Mouse (Mus musculus) layer of hippocampus, adult 9-10 months (tissue): ENCODE results near the gene Pea15a.

Experiments
- DNase-seq: peaks from one replicate; pipeline ENCODE4 v3.0.0; 2022; ENCODE audit warnings: low spot score

Gene Pea15a

DNA sequence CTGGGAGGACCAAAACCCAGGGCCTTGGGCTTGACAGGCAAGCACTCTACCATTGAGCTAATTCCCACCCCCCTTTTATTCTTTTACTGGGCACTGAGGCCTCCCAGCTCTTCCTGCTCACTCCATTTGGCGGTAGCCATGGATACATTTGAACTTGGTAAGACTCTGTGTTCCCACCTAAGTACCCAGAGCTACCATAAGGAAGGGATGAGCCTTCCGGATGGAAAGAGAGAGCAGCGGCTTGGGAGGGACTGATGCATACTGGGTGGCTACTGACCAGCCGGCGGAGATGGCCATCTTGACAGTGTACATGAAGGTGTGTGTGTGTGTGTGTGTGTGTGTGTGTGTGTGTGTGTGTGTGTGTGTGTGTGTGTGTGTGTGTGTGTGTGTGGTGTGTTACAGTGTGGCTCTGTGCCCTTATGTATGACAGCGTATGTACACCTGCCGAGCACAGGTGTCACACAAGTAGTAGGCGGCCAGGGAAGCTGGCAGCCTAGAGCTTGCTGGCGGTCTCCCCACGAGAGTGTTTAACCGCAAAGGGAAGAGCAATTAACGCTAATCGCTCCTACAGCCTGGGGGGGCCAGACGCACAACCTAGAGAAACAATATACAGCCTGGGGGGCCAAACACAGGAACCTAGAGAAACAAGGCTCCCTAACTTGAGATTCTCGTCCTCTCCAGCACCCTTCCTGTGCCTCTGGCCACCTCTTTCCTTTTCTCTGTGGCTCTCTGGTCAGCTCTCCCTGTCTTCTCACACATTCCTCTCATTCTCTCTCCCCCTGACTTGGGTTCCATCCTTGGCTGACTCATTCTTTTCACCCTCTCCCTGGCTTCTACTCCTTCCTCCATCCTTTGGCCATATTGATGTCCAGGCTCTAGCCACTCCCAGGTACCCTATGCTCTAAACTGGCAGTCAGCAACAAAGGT, 1.5 kb downstream of the Pea15a start:
- DNase-seq, result no peak

DNA sequence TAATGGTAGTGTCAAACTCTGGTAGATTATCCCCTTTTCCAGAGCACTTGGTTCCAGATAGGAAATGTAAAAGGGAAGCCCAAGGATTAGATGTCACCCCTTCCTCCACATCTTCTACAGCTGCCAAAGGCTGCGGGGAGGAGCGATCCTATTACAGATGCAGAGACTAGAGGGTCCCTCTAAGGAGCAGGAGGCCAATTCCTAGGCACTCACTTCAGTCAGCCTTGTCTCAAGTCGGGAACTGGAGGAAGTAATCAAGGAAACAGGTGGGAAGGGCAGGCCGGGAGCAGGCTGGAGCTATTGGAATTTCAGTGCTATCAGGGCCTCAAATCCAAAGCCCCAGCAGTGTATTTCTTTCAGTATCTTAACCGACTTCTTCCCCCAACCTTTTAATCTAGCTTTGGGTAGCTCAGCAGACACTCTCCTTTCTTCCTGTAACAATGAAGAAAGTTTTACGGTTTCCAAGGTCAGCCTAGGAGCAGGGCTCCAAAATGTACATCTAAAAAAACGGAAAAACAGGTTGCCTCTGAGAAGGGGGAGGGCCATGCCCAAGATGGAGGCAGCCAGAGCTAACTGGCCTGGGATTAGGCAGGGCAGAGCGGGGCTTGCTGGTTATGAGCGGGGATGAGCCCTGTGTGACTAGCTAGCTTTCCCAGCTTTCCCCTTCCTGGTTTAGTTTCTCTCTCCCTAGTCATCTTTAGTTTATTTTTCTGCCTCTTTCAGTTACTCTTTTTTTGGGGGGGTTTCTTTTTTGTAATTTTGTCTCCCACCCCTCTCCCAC, 2.4 kb downstream of the Pea15a start:
- DNase-seq, result no peak

DNA sequence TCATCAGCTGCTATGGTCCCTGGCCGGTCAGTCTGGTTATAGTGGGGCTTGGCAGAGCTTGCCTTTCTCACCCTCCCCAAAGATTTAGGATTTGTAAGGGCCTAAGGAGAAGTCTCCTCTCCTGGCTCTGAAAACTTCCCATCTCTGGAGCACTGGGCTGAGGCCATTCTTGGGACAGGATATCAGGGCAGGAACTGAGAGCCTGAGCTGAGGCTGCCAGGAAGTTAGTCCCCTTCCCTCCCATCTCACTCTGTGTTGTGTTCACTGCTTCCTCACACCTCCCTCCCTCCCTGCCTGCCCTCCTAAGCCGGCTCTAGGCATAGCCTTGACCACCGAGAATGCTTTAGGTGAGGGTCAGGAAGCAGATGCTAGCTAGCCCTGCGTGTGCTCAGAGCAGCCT, 3.0 kb downstream of the Pea15a start:
- no peak for DNase-seq

DNA sequence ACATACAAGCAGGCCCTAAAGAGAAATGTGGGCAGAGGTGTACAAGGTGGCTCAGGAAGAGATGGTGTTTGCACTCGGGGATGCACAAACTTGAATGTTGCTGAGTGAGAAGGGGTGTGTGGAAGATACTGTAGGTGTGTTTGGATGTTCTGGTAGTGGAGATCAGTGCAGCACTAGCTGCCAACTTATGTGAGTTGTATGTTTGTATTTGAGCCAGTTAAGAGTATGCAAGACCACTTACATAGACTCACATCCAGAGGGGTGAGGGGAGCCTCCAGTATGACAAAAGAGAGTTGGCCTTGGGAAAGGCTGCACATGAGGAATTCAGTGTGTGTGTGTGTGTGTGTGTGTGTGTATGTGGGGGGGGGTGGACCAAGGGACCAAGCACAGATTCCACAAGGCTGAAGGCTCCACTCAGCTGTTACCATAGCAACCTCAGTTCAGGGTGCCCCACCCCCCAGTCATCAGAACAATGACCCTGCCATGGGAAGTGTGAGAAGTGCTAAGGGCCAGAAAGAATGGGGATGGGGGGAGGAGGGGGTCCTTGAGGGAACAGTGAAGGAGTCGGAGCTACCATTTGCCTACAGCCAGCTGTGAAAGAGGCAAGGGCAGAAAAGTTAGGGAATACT, 3.6 kb downstream of the Pea15a start:
- no peak for DNase-seq

DNA sequence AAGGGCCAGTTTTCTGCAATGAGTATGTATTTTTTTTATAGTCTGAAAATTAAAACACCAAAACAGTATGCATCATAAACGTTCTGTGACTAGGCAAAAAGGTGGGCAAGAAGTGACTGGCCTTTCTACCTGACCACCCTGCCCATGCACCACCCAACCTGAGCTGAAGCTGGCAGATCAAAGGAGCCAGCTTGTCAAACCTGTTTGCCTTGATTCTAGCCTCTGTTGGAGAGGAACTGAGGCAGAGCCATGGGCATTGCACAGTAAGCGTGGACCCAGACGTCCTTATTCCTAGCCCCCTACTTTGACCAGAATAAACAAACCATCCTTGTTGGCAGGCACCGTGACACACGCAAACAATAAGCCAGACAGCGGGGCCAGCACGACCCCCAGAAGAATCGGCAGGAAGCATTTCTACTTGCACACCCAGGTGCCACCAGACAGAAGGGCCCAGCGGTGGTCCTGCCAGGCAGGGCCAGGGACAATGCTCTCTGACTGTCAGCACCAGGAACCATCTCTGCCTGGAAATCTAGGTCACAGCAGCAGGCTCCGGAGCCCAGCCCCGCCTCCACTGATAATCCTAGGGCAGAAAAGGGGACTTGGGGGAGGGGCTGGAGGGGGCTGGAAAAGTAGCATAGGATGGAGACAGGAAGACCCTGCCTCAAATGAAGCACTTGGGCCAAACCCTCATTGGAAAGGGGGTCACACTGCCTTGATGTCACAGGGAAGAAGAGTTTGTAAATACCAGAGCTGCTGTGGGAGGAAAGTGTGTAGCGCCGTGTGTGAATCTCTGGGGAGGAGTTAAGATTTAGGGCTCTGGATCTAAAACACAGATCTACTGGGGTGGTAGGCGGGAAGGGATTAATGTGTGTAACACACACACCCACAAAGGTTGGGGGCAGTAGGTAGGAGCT, 4.4 kb downstream of the Pea15a start:
- DNase-seq, result no peak

DNA sequence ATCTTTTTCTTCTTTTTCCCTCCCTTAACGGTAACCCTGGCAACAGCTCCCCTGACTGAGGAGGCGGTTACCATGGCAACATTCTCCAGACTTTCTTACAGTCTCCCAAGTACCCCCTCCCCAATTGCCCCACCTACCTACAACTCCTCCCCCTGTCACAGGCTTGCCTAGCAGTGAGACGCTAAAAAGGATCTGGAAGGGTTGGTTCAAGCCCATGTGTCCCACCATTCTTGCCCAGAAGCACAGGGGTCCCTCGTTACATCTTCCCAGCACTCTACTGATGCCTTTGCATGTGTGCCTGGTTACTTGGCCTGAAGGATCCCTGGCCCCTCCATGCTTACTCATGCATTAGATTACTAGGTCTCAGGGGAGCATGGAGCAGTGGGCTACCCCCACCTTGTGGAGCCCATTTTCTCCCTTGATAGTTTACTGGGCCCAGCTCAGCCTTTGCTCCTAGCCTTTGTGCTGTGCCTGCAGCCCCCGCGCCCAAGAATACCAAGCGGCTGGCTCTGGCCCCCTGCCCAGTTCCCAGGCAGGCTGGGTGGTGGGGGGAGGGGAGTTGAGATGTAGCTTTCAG, 5.6 kb downstream of the Pea15a start:
- no peak for DNase-seq

DNA sequence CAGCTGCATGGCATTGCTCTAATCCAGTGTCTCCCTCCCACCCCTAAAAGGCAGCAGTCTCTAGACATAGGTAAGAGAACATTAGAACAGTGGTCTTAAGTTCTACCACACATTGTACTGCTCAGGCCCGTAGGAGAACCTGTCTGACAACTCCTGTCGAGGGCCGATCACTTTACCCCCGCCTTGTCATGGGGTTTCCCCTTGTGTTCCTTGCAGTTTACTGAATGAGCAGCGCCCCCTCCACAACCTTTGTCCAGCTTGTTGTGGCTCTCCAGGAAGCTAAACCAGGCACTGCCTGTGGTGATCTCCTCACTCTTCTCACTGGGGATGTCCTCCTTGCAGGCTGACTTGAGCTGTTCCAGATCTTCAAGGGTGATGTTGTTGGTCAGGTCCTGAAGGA, 6.4 kb downstream of the Pea15a start:
- no peak for DNase-seq

DNA sequence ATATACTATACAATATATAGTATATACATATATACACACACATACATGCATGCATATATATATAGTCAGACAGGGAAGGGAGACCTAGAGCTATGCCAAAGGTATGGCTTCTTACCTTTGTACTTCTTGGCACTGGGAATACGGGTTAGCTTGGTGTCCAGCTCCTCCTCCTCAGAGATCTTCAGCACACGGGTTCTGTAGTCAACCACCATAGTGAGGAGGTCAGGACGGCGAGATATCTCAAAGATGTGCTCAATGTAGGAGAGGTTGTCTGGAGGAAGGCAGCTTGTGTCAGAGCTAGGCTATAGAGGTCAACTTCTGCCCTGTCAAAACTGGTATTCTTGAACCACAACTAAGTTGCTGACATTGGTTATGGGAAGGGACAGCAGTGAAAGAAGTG, 7.6 kb downstream of the Pea15a start:
- no peak for DNase-seq

DNA sequence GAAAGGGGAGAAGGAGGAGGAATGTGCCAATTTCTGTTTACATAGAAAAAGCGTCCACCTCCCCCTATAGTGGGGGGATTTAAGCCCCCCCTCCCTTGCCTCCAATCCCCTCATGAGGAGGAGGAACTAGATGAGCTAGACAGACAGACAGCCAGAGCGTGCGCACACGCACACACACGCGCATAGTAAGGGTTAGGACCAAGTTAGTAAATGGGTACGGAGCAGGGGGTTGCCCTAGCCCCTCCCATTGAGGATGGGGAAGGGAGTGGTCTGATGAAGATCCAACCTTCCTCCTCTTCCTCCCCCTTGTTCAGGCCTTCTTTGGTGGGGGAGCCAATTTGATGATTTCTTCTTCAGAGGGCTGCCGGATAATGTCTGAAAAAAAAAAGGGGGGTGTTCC, 8.3 kb downstream of the Pea15a start:
- no peak for DNase-seq

DNA sequence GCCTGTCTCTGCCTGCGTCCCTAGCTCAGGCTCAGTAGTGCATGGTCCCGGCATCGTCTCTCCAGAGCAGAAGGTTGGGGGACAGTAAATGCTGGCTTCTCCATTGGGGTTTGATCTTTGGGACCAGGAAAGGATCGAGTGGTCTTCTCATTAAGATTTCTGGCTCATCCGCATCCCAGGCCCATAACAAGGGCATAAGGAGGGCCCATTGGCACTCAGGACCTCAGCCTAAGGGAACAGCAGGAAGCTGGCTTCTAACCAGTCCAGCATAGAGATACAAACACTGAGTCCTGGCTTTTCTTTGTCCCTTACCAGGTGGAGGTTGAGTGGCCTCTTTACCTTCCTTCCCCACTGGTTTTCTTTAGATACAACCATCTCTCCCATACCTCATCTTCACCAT, 8.8 kb downstream of the Pea15a start:
- no peak for DNase-seq

DNA sequence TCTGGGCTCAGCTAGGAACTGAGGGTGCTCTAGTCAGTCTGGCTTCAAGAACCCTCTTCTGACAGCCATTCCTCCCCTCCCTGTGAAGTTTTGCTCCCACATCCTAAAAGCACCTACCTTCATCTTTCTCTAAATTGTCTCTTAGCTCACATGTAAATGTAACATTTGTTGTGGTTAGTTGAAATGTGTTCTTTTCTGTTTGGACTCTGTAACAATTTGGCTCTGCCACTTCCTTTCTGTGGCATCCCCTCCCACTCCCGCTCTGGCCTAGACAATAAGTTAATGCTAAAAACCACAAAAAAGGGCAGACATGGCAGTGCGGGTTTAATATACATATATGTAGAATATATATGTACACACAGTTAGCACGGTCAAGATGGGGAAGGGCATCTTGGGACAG, 9.5 kb downstream of the Pea15a start:
- no peak for DNase-seq

DNA sequence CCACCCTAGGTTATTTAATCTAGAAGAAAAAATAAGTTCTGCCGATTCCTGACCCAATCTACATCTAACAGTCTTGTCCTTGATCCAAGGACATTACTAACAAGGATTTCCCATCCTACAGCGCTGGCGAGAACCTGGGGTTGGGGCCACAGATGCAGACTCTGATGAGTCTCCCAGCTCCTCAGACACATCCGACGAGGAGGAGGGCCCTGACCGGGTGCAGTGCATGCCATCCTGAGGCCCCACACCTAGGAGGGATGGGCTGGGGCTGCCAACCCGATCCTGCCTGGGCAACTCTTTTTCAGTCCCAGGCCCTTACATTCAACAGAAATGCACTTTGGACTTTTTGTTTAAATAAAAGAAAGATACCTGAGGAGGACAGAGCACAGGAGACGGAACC, 12.2 kb downstream of the Pea15a start:
- DNase-seq, result no peak

DNA sequence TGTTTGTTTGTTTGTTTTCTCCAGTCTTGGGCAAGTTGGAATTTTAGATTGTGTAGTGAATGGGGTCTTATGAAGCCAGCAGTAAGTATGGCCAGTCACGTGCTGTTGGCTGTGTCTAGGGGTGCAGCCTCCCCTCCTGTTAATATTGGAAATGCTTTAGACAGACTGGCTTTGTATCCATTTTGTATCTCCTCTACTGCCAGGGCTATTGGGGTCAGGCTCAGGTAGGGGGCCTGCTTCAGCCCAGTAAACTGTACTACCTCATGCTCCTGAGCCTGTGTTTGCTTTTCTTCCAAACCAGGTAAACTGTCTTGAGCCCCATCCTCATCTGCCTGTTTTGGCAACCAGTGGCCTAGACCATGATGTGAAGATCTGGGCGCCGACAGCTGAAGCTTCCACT, 14.4 kb downstream of the Pea15a start:
- DNase-seq, result no peak

DNA sequence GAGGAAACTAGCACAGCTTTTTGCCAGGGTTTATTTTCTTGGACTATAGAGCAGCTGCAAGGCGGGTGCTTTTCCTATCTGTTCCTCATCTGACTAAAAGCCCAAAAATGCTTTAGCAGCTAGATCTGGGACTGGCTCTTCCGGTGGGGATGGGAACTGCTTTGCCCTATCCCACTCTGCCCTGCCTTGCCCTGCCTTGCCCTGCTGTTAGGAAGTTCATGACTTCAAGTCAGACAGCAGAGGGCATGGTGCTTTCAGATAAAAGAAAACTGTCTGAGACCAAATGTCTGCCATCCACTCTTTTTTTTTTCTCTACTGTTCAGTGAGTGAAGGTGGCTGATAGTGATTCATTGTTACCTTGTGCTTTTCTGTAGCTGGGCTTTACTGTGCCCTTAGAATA, 15.0 kb downstream of the Pea15a start:
- DNase-seq, result no peak

DNA sequence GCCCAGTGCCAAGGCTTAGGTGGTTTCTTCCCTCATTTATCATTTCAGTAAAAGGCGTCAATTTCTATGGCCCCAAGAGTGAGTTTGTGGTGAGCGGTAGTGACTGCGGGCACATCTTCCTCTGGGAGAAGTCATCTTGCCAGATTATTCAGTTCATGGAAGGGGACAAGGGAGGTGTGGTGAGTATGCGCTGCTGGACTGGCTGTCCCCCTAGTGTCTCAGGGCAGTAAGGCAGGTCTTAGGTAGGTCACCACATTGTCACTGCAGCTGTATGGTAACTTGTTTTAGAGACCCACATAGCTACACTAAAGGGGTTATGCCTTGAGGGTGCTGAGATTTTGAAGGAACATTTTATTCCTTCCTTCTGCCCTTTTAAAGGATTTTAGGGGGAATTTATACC, 17.7 kb downstream of the Pea15a start:
- DNase-seq, result no peak

DNA sequence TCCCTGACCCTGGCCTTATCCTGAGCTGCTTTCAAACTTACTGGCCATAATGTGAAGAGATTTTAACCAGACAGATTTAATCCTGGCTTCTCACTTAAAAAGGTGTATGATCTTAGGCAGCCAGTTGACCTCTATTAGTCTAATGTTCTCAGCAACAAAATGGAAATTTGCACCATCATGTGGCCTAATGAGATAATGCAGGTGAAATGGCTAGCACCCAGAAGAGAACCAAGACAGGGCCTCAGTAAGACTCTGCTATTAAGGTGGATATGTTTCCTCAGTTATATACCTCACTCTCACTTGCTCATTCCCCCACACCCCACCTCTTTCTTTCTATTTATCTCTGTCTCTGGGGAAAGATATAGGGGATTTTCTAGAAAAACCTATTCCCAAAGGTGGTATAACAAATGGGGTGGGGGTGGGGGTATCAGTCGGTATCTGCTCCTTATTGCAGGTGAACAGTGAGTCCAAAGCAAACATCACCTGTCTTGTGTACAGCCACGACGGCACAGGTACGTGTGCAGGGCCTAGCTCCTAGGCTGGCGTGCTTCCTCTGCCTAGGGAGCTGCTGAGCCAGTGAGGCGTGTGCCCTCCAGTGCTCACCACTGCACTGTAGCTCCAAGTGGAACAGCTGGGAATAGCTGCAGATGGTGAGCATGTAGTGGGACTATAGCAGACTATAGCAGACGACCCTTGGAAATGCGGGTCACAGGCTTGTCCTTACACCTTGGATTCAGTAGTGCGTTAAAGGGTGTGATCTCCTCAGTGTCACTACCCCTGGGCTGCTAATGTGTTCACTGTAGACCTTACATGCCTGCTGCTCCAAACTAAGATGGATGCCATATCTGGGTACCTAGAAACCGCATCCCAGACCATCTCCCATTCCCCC, 20.0 kb downstream of the Pea15a start:
- DNase-seq, result no peak

DNA sequence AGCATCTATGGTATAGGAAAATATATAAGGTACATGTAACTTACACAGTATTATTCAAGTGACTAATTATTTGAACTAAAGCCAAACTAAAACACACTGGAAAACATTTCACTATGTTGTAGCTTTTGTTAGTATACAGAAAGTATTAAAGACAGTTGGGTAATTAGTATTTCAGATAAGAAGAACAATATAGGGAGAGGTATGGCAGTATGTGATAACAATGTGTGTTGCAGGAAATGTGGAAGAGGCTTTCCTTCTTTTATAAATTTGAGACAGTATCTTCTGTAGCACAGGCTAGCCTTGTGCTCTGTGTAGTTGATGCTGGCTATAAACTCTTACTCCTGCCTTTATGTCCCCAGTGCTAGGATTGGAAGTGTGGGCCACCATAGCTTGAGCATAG, 22.7 kb downstream of the Pea15a start:
- DNase-seq, result no peak

DNA sequence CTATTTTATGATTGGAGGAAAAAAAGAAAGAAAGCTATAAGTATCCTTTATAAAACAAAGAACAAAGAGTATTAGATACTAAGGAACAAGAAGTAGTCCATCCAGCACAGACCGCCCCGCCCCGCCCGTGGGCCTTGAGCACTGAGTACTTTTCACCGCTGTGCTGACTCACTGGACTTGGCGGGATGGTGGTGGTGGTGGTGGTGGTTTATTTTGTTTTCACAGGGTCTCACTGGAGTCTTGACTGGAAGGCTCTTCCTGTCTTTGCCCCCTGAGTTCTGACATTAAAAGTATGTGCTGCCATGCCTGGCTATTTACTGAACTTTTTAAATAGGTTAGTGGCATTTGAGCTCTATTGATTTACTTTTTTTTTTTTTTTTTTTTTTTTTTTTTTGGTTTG, 23.5 kb downstream of the Pea15a start:
- DNase-seq, result no peak

DNA sequence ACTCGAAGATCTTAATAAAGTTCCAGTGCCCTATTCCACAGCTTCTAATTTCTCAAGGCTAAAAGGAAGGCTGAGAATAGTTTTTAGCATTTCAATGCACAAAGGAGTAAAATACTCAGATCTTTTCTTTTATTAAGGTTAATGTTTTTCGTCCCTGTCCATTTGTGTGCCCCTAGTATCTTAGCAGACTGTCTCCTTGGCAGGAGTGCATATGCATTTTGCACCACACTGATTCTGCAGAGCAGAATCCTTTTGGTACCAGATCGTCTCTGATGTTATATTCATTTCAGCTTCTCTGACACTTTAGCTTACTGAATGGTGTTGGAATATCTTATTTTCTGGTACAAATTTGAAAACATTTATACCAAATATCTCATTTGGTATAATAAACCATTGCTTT, 24.8 kb downstream of the Pea15a start:
- no peak for DNase-seq

DNA sequence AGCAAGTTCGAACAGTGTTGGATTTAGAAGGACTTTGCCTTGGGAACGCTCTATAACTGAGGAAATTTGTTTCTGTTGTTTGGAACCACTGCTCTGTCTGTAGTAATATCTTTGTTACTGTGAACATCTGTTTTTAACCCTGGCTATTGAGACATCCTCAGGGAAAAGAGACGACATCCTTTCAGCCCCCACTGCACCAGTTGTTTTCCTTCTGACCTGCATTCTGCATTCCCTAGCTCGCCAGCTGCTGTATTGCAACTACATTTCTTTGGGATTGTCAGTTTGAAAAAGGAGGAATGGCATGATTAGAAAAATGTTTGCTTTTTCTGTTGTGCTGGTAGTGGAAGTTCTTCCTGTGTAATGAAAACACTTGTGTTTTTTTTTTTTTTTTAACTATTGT, 25.7 kb downstream of the Pea15a start:
- no peak for DNase-seq

DNA sequence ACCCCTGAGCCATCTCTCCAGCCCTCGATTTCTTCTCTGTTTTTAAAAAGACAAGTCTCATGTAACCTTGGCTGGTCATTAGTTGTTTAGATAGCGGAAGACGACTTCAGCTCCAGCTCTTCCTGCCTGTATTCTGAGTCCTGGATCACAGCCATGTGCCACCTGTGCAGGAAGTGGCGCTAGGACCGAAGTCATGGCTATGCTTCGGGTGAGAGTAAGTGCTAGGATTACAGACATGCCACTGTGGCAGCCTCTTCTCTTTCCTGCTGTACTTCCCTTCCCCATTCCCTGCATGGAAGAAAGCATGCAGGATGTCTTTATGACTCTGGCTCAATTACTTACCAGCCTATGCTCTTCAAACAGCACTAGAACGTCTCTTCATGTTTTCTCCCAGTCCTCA, 27.5 kb downstream of the Pea15a start:
- no peak for DNase-seq
